Mouse (Mus musculus) embryonic facial prominence, embryonic 12.5 days (tissue): ENCODE data around the gene Nosip. TPM values are rescaled to one million over a fixed set of nuclear protein-coding genes. Genes with fewer than 3 reads are reported as not detected.

ENCODE experiments used
- ATAC-seq: fragments of 200-750 bp; cut with Nextera tagmentation; 2 replicates; pipeline ENCODE4 v1.8.0; 2017; ENCODE audit not compliant: insufficient number of reproducible peaks, insufficient read depth, low FRiP score, low TSS enrichment
- H3K27ac ChIP-seq: fragments of 300-500 bp; sonication (generic); 2 replicates; pipeline ENCODE4 v1.5.1; 2016; ENCODE audit warnings: mild to moderate bottlenecking
- H3K27me3 ChIP-seq: fragments of 300-500 bp; sonication (generic); 2 replicates; pipeline ENCODE4 v1.6.1; 2016; ENCODE audit warnings: mild to moderate bottlenecking, moderate library complexity
- H3K36me3 ChIP-seq: fragments of 300-500 bp; sonication (generic); 2 replicates; pipeline ENCODE4 v1.6.1; 2016; ENCODE audit warnings: mild to moderate bottlenecking
- H3K4me1 ChIP-seq: fragments of 300-500 bp; sonication (generic); 2 replicates; pipeline ENCODE4 v1.6.1; 2016
- H3K4me2 ChIP-seq: fragments of 300-500 bp; sonication (generic); replicated peaks from 2 replicates; pipeline ENCODE4 v1.6.1; 2016; ENCODE audit warnings: mild to moderate bottlenecking, moderate library complexity
- H3K4me3 ChIP-seq: fragments of 300-500 bp; sonication (generic); 2 replicates; pipeline ENCODE4 v1.5.1; 2016; ENCODE audit warnings: mild to moderate bottlenecking
- H3K9ac ChIP-seq: fragments of 300-500 bp; sonication (generic); 2 replicates; pipeline ENCODE4 v1.6.1; 2016; ENCODE audit warnings: mild to moderate bottlenecking, moderate library complexity
- H3K9me3 ChIP-seq: fragments of 300-500 bp; sonication (generic); 2 replicates; pipeline ENCODE4 v1.6.1; 2016; ENCODE audit warnings: mild to moderate bottlenecking, moderate library complexity
- WGBS: fragments of 180-500 bp; shearing (Covaris S2); methylation state at CpG from one replicate; pipeline ENCODE4 v1.1.7; 2016; 5-methylcytosine and 5-hydroxymethylcytosine counted together
- polyA plus RNA-seq: library from polyadenylated mRNA; unstranded; fragments of >200 nt; fragmentation: Nextera tagmentation; extraction: Ambion mirVana; gene quantifications from 2 replicates; pipeline ENCODE4 v1.2.1, GENCODE M21; 2016

Nosip gene
- polyA plus RNA-seq, 1 experiment from 2014 or later = 63.0 TPM

DNA sequence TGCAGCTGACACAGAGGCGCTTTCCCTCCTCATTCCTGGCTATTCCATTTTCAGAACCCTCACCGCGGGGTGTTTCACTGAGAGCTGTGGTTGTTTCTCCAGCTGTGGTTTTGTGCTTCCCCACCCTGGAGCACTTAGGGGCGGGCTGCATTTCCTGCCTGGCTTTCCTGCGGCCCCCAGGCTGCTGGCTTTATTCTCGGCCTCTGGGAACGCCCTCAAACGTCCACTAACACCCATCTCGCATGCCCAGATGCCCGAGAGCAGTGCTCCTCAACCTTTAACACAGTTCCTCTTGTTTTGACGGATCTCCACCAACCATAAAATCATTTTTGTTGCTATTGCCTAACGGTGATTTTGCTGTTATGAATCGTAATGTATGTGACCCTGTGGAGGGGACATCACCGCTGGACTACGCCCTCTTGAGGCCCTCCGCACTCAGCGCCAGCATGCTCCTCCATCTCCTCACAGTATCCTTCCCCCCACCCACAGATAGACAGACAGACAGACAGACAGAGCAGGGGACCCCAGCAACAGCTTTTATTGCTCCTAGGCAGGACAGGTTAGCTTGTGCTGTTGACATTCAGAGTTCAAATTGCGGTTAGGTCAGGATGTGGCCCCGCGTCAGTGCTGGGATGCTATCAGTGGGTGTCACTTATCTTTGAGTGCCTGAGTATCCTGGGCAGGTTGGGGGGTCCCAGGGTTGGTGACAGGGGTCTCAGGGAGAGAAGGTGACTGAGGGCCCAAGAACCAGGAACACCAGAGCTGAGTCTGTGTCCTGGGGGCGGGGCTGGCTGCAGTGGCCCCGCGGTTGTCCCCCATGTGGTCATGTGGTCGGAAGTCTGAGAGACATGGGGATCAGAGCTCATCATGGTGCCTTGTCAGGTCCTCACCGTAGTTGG is 20.4 kb downstream of the Nosip start:
- 68% methylated on average over 25 of the region's 25 CpGs for WGBS
- Histone ChIP-seq H3K27me3 (no peaks in the 10 kb centered on the region), H3K27ac (peak overlapping the region; percentile 75), H3K9ac (no peak overlapping the region), H3K4me2 (no peak overlapping the region), H3K9me3 (no peaks in the 10 kb centered on the region), H3K4me3 (no peak overlapping the region), H3K4me1 (no peaks in the 10 kb centered on the region), H3K36me3 (peaks cover 55% of the 10 kb centered on the region)
- no peak for ATAC-seq

DNA sequence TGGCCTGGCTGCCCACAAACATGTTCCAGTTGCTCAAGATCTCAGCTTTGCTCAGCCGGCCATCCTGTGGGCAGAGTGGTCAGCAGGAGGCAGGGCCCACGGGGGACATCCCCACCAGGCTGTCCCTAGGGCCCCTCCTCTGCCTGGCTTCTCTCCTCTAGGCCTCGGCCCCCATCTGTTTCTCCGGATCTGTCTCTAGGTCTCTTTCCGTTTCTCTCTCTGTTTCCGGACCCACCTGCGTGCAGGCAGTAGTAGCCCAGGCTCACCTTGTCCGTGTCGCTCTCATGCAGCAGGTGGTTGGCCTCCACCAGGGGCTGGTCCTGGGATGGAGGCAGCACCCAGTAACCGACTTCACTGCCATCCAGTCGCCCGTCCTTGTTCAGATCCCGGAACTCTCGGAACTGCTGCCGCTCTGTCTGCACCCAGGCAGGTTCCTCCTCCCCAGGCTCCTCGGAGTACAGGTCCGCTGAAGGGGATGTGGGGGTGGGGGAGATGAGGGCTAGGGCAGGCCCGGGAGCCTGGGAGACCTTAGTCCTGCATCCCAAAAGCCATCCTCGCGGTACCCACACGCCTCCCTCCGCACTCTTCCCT is 21.2 kb downstream of the Nosip start:
- ATAC-seq = no peak
- WGBS = 81% methylated on average over 22 of the region's 22 CpGs
- Histone ChIP-seq H3K9me3 (no peaks in the 10 kb centered on the region), H3K4me1 (no peaks in the 10 kb centered on the region), H3K27me3 (no peaks in the 10 kb centered on the region), H3K9ac (no peak overlapping the region), H3K4me3 (no peak overlapping the region), H3K4me2 (no peak overlapping the region), H3K27ac (no peak overlapping the region), H3K36me3 (peaks cover 59% of the 10 kb centered on the region)

DNA sequence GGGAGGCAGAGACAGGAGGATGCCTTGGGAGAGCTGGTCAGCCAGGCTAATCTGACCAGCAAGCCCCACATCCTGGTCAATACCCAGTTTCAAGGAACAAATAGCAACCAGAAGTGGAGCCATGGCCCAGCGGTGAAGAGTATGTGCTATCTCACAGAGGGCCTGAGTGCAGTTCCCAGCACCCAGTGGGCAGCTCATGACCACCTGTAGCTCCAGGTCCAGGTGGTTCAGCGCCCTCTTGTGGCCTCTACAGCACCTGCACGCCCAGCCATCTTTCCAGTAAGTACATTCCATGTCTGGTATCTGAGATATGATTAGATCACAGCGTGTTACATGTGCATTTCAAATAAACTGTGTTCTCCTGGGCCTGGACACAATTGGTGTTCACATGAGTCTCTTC is 23.9 kb downstream of the Nosip start:
- peaks cover 12% of the 10 kb centered on the region; the same call in 1 of the 2 replicates for H3K4me1 ChIP-seq

DNA sequence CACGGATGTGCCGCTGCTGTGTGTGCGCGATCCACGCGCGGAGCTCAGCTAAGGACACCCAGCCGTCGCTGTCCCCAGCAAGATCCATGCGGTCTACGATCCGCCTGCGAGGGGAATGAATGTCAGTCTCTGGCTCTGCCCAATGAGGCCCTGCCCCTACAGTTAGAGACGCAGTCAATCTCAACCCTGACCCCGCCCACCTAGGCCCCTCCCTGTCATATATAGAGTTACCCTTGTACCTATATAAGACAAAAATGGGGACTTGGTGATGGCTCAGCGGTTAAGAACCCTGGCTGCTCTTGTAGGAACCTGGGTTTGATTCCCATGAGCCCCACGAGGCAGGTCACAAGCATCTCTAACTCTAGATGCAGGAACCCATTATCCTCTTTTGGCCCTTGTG is 26.4 kb downstream of the Nosip start:
- Histone ChIP-seq H3K9me3 (no peaks in the 10 kb centered on the region), H3K4me1 (peaks cover 23% of the 10 kb centered on the region; the same call in 1 of the 2 replicates), H3K27me3 (no peaks in the 10 kb centered on the region), H3K4me2 (no peak overlapping the region), H3K4me3 (no peak overlapping the region), H3K9ac (no peak overlapping the region), H3K27ac (no peak overlapping the region), H3K36me3 (peaks cover 58% of the 10 kb centered on the region)
- no peak for ATAC-seq
- WGBS = 91% methylated on average over 17 of the region's 17 CpGs

More for the DNA sequence above, 23.9 kb downstream of the Nosip start:
- H3K36me3 ChIP-seq = peaks cover 72% of the 10 kb centered on the region
- H3K9ac ChIP-seq = no peak overlapping the region
- no peaks in the 10 kb centered on the region for H3K9me3 ChIP-seq
- WGBS = 78% methylated on average over 4 of the region's 4 CpGs
- H3K27me3 ChIP-seq = no peaks in the 10 kb centered on the region
- H3K27ac ChIP-seq = no peak overlapping the region
- no peak for ATAC-seq
- no peak overlapping the region for H3K4me3 ChIP-seq
- H3K4me2 ChIP-seq = no peak overlapping the region

DNA sequence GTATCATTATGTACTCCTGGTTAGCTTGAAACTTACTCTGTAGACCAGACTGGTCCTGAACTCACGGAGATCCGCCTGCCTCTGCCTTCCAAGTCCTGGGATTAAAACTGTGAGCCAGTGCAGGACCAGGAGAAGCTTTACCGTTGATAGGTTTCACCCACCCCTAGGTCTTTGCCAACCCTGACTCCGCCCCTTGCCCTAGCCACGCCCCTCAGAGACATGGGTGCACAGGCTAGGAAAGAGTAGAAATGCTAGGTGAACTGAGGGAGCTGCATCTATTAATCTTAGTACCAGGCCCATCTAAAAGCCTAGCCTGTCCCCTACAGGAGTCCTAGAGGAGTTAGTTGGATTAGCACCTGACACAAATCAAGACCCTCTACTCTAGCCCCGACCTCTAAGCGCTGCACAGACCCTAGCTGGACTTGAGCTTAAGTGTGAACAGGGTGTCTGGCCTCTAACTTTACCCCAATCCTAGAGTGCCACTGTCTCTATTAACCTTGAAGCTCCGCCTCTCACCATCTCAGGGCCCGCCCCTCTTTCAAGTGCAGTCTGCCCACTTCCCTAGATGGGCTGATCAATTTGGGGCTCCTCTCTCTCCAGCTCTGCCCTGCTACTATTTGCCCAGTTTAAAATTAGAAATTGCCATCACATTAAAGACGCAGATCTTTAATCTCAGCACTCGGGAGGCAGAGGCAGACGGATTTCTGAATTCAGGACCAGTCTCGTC is 28.2 kb downstream of the Nosip start:
- Histone ChIP-seq H3K4me2 (peak overlapping the region; percentile 73), H3K9ac (peak overlapping the region; percentile 80; the same call in 1 of the 2 replicates), H3K36me3 (peaks cover 43% of the 10 kb centered on the region), H3K27me3 (no peaks in the 10 kb centered on the region), H3K4me1 (peaks cover 34% of the 10 kb centered on the region; the same call in 1 of the 2 replicates), H3K27ac (peak overlapping the region; percentile 93; the same call in 1 of the 2 replicates), H3K9me3 (no peaks in the 10 kb centered on the region), H3K4me3 (peak overlapping the region; percentile 68)
- 79% methylated on average over 13 of the region's 13 CpGs for WGBS
- no peak for ATAC-seq

DNA sequence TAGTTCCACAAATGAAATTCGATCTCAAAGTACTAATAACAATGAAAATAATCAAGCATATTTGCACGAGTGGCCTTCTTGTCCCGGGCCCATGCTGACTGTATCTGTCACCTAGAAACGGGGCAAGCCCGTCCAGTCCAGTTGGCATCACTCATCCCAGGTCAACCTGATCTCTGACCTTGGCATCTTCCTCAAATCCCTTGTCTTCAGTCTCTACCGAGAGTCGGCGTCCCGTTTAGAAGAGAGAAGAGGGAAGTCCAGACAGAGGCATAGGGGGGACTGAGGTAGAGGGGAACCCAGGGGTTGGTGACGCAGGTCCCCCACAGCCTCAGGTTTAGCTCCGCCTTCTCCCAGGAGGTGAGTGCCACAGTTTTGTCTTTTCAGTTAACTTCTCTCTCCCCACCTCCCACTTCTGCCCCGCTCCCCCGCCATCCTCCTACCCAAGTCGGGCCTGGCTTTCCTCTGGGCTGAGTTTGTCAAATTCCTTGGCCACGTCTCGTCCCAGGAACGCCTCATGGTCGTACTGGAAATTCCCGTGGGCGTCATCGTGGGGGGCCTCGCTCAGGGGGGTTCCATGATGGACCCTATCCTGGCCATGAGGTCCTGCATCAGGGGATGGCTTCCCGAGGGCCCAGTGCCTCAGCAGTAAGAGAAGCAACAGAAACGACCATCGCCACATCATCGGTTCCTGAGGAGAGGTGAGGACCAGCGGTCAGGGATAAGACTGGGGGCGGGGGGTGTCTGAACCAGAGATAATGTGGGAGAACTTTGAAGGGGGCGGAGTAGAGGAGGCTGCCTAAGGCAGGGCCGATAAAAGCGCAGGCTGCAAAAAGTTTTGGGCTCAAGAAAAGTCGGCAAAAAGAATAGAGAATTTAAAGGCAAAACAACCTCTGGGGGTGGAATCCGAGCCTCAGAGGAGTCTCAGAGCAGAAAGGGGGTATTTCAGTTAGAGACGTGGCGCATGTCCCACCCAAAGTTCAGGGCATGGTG is 29.1 kb downstream of the Nosip start:
- Histone ChIP-seq H3K27me3 (no peaks in the 10 kb centered on the region), H3K4me3 (peak overlapping the region; percentile 68), H3K9ac (peak overlapping the region; percentile 80), H3K36me3 (peaks cover 34% of the 10 kb centered on the region), H3K4me2 (peak overlapping the region; percentile 73), H3K4me1 (peaks cover 34% of the 10 kb centered on the region; the same call in 1 of the 2 replicates), H3K27ac (peak overlapping the region; percentile 93), H3K9me3 (no peaks in the 10 kb centered on the region)
- 8% methylated on average over 35 of the region's 35 CpGs for WGBS
- ATAC-seq = peak; percentile 59

DNA sequence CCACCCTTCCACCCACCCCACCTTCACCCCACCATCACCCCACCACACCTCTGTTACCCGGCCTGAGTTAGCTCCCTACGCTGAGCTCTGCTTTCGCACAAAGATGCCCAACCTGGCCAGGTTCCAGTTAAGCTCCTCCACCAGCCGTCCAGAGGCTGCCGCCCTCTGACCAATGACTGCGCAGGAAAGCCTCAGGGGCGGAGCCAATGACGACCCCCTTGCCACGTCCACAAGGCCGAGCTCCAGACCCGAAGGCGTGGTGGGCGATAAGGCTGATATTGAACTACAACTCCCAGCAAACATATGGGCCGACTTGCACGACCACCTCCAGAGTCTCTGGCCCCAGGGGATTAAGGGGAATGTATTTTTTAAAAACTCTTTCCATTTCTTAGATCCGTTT is 29.8 kb downstream of the Nosip start, which contains the start of gene Rcn3:
Rcn3 (minus strand) TSS at position 174 of the 400 bp plus-strand sequence.
- Histone ChIP-seq H3K36me3 (peaks cover 27% of the 10 kb centered on the region), H3K4me3 (peak within 1 kb of the TSS; percentile 68), H3K4me1 (peaks cover 34% of the 10 kb centered on the region; the same call in 1 of the 2 replicates), H3K4me2 (peak within 1 kb of the TSS; percentile 73), H3K9me3 (no peaks in the 10 kb centered on the region), H3K9ac (peak within 1 kb of the TSS; percentile 80), H3K27ac (peak within 1 kb of the TSS; percentile 93), H3K27me3 (no peaks in the 10 kb centered on the region)
- ATAC-seq = peak; percentile 86
- WGBS = under 1% methylated on average over 16 of the region's 16 CpGs

DNA sequence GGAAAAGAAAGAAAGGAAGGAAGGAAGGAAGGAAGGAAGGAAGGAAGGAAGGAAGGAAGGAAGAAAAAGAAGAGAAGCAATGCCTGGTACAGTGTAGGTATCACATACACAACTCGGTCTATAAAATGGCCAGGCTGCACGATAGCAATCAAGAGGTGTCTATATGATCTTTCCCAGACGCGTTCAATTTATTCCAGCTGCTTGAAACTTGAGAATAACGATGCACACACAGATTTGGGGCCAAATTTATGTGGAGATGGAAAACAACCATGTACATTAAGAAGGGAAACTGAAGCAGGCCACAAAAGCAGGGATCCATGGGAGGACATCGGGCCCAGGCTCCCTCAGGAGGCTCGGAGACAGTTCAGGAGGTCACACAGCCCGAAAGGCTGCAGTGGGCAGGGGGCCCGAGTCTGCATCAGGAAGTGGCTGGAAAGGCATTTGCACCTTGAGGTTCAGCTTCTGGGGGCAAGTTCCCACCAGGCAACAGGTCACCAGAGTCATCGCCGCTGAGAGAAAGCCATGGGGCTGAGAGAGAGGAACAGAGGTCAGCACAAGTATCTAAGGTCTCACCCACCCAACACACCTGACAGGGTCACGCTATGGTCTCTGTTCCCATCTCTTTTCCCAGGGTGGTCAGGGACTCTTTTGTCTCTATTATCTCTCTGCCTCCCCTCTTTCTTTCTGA is 30.7 kb downstream of the Nosip start:
- Histone ChIP-seq H3K27me3 (no peaks in the 10 kb centered on the region), H3K9me3 (no peaks in the 10 kb centered on the region), H3K4me2 (peak overlapping the region; percentile 20), H3K4me1 (peaks cover 34% of the 10 kb centered on the region; the same call in 1 of the 2 replicates), H3K36me3 (peaks cover 18% of the 10 kb centered on the region), H3K4me3 (no peak overlapping the region), H3K9ac (no peak overlapping the region), H3K27ac (peak overlapping the region; percentile 88)
- no peak for ATAC-seq
- WGBS = 32% methylated on average over 12 of the region's 12 CpGs

DNA sequence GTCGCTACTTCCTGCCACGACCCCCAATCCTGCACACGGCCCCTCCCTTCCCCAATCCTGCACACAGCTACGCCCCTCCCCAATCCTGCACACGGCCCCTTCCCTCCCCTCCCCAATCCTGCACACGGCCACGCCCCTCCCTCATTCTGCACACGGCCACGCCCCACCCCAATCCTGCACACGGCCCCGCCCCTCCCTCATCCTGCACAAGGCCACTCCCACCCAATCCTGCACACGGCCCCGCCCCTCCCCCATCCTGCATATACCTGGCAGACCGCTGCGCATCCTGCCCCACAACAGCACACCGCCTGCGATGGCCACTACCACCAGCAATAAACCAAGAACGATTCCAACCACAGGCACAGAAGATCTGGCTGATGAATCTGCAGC is 31.3 kb downstream of the Nosip start:
- Histone ChIP-seq H3K9ac (no peak overlapping the region), H3K27me3 (no peaks in the 10 kb centered on the region), H3K9me3 (no peaks in the 10 kb centered on the region), H3K4me2 (peak overlapping the region; percentile 20), H3K4me3 (no peak overlapping the region), H3K4me1 (peaks cover 34% of the 10 kb centered on the region; the same call in 1 of the 2 replicates), H3K27ac (peak overlapping the region; percentile 88), H3K36me3 (peaks cover 12% of the 10 kb centered on the region)
- ATAC-seq = no peak
- 30% methylated on average over 17 of the region's 18 CpGs for WGBS

DNA sequence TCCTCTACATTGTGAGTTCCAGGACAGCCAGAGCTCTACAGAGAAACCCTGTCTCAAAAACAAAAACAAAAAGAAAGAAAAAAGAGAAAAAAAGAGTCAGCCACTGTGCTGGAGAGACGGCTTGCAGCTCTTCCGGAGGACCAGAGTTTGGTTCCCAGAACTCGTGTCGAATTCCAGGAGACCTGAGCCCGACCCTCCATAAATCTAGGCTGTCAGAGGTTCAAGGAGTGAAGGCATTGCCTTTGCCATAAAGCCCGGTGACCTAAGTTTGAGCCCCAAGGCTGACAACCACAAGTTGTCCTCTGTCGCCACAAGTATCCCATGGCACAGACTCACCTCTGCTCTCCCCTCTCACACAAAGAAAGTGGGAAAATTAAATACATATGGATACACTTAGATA is 31.9 kb downstream of the Nosip start:
- H3K9me3 ChIP-seq = no peaks in the 10 kb centered on the region
- H3K9ac ChIP-seq = no peak overlapping the region
- H3K4me3 ChIP-seq = no peak overlapping the region
- 0 out of 2 replicates have a peak, but pooled peaks cover 8% of the 10 kb centered on the region for H3K36me3 ChIP-seq
- no peak overlapping the region; the same call in 1 of the 2 replicates for H3K4me2 ChIP-seq
- H3K27ac ChIP-seq = peak overlapping the region; percentile 88
- no peak for ATAC-seq
- peaks cover 34% of the 10 kb centered on the region; the same call in 1 of the 2 replicates for H3K4me1 ChIP-seq
- 22% methylated on average over 7 of the region's 7 CpGs for WGBS
- H3K27me3 ChIP-seq = no peaks in the 10 kb centered on the region
